Mouse (Mus musculus) urinary bladder, adult 18-20 months (tissue): ENCODE measurements around the gene Sod3.

Source experiments
- DNase-seq, 2 experiments: peaks; one replicate each; pipeline ENCODE4 v3.0.0; 2022; ENCODE audit warnings: low spot score in 2 of 2, mixed read lengths in 2 of 2

The Sod3 gene

DNA sequence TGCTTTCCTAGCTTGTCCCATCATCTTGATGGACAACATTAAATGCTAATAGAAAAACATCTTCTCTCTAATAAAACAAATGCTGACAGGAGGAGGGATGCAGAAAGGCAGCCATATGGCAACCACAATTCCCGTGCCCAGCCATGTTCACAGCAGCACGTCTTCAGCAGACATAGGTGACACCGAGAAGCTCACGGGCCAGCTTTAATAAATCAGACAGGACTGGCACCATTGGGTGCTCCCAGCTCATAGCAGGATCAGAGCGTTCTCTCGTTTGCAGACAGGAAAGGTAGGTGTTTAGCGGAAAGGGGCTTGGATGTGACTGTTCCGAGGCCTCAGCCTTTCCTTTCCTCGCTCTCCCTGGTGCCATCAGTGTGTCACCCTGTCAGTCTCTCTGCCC lies 12.3 kb downstream of the Sod3 start:
- DNase-seq = no peak

DNA sequence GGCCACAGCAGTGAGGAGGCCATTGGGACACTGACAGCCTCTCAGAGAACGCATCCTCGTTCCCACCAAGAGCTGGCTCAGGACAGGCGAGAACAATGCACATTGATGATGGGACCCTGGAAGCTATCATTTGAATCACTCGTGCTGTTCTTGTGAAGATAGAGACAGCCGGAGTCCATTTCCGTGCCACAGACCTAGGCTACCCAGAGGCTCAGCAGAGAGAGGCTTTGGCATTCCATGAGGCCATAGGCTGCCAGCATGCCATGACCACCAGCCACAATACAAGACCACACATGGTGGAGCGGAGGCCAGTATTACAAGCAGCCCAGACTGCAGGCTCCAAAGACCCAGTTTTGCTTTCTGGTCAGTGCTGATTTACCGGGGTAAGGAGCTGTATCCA lies 19.2 kb downstream of the Sod3 start:
- no peak for DNase-seq

- no peak for DNase-seq
Measured at GRCm38 (mm10) chr5:52383748-52384147, 20.2 kb downstream of the Sod3 start.

GRCm38 (mm10) chr5:52386016-52386415 lies 22.4 kb downstream of the Sod3 start:
- no peak for DNase-seq

GRCm38 (mm10) chr5:52388092-52388749 lies 24.6 kb downstream of the Sod3 start:
- DNase-seq = no peak

- DNase-seq = no peak
Measured at GRCm38 (mm10) chr5:52390381-52390780, 26.8 kb downstream of the Sod3 start.

- DNase-seq = no peak
Measured at GRCm38 (mm10) chr5:52391471-52391870, 27.9 kb downstream of the Sod3 start.

- DNase-seq = no peak
Measured at GRCm38 (mm10) chr5:52393756-52394155, 30.2 kb downstream of the Sod3 start.

GRCm38 (mm10) chr5:52404373-52404772 lies 40.8 kb downstream of the Sod3 start:
- DNase-seq = no peak

GRCm38 (mm10) chr5:52408668-52409315 lies 45.2 kb downstream of the Sod3 start:
- DNase-seq = no peak

DNA sequence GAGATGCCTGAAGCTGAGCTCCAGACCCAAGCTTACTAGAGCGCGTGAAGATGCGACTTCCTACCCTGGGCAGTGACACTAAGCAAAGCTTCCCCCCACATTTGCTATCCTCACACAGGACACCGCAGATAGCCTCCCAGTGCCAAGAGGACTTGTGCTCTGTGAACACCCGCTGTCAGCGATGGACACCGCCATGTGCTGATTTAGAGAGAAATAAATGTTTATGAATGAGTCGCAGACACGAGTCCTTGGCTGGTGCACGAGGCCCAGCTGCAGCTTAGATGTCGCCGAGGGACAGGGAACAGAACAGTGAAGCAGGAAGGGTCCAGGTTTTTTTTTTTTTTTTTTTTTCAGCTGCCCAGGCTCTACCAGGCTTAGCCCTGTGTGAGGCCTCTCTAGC lies 46.6 kb downstream of the Sod3 start:
- no peak for DNase-seq

GRCm38 (mm10) chr5:52411567-52411966 lies 48.0 kb downstream of the Sod3 start:
- no peak for DNase-seq

DNA sequence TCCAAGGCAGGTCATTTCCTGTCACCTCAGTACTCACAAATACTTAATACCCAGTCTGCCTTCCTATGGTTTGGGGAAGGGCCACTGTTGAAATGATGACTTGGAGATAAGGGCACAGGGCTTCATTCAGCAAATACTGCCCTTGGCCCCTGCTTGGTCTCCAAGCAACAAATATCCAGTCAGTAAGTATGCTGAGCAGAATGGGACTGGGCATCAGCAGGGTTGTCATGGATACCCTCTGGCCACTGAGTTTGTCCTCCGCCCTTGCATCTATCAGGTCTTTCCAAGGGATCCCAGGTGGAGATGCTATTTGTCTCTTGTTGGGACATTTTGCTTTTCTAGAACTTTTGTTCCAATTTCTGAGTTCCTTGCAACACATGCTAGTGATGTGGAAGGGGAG lies 51.6 kb downstream of the Sod3 start:
- DNase-seq = no peak

DNA sequence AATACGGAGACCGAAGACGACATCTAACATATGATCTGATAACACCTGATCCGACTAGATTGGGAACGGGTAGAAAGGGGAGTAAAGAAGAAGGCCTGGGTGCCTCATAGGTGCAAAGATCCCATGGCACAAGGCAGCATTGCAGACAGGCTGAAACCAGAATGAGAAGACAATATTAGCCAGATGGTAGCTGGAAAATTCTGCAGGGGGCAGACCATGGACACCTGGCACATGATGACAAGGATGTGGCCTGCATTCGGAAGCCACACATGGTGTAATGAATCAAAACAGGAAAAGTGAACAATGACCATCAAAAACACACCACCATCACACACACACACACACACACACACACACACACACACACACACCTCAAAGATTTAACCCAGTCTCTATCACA lies 52.3 kb downstream of the Sod3 start:
- DNase-seq = no peak

DNA sequence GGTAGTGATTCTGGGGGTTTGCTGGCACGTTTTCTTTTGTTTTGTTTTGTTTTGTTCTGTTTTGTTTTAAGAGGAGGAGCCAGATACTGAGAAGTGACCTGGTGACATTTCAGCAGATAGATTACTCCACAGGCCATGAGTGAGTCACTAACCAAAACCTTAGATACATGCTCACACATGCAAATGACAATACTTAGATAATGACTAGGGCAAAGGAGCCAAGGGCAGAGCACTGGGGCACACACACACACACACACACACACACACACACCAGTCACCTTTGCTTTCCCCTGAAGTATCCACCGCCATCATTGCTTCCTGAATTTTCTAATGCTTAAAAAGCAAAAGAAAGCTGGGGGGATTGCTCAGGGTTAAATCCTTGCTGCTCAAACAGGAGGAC lies 52.9 kb downstream of the Sod3 start:
- DNase-seq = peak in 1 of 2 experiments; percentile 13
